Mouse (Mus musculus) embryo, embryonic 9.5 days (tissue): ENCODE data around the gene Tcp10c.
"Not testable (repeated sequence)": the region's sequence is repeated elsewhere in the genome, so short reads cannot be mapped to it uniquely, and the experiment has no call there.

Experiments used
- DNase-seq: peaks from one replicate; pipeline ENCODE4 v3.0.0-alpha.2; 2017; ENCODE audit errors: extremely low spot score

Gene Tcp10c

DNA sequence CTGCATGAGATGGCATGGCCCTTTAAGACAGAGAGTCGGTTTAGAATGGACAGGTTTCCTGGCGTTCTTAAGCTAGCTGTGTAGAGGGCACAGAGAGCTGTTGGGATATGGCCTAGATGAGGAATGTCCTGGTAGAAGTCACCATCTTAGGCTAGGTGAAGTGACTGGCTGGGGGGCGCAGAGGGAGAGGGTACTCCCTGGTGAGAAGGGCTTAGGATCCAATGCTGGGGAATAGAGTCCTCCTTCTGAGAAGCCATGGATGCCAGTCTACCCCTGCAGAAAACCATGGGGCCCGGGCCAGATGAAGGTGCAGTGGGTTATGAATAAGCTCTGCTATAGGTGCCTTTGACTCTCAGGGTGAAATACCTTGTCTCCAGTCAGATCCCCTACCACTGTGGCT lies at the start of gene Tcp10c:
Tcp10c (plus strand) TSS at position 52 of the 400 bp plus-strand sequence.
- not testable (repeated sequence) for DNase-seq

GRCm38 (mm10) chr17:13307852-13308251 lies 46.5 kb upstream of the Tcp10c start:
- not testable (repeated sequence) for DNase-seq

- DNase-seq = not testable (repeated sequence)
Measured at GRCm38 (mm10) chr17:13308344-13308743, 46.0 kb upstream of the Tcp10c start.

DNA sequence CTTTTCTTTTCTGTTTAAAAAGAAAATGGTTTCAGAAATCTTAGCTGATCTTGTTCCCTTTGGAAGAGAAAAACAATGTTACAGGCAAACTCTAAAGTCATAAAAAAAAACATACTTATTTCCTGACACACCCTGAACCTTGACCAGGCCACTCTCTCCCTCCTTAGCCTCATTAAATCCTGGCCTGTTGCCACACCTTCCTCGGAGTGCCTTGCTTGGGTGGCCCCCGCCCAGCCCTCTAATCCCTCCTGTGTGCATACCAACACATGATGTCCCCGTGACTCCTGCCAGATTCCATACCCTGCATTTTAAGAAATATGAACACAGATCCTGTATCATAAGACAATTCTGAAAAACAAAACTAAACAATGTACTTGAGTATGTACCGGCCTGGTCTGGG lies 45.6 kb upstream of the Tcp10c start:
- DNase-seq = not testable (repeated sequence)

DNA sequence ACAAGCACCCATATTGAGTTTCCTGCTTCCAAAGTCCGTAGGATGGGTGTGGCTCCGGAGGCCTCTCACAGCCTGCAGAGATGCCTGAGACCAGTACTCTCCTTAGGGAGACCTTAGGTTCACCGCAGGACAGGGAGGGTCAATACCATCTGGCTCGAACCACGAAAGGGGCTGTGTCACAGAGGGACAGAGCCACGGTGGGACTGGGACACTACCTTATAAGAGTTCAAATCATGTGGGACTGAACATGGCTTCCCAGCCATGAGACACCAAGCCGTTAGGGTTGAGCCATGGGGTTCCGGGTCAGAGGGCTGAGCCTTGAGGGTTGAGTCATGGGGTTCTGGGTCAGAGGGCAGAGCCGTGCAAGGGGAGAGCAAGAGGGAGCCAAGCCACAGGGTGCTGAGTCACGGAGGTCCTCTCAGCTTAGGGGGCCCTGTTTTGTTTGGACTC lies 45.2 kb upstream of the Tcp10c start:
- DNase-seq = not testable (repeated sequence)

DNA sequence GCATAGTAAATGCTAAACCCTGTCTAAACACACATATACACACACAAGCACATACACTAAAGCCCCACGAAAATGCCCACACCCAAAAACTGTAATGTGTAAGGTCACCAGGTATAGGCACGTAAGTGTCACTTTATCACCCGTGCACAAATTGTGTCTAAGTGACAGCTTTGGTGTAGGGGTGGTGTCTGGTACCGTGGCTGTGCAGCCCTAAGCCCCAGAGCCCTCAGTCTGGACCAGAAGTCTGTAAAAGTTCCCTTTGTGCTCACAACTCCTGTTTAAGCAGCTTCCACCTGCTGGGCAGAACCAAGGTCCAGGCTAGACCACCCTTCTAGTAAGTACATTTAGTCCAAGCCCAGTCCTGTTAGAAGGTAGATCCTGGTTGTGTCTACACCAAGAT lies 24.4 kb upstream of the Tcp10c start:
- DNase-seq = not testable (repeated sequence)

- DNase-seq = not testable (repeated sequence)
Measured at GRCm38 (mm10) chr17:13331179-13331578, 23.2 kb upstream of the Tcp10c start.

- DNase-seq = not testable (repeated sequence)
Measured at GRCm38 (mm10) chr17:13332496-13332895, 21.9 kb upstream of the Tcp10c start.

GRCm38 (mm10) chr17:13336979-13337749 lies 17.2 kb upstream of the Tcp10c start:
- DNase-seq = peak; percentile 15

DNA sequence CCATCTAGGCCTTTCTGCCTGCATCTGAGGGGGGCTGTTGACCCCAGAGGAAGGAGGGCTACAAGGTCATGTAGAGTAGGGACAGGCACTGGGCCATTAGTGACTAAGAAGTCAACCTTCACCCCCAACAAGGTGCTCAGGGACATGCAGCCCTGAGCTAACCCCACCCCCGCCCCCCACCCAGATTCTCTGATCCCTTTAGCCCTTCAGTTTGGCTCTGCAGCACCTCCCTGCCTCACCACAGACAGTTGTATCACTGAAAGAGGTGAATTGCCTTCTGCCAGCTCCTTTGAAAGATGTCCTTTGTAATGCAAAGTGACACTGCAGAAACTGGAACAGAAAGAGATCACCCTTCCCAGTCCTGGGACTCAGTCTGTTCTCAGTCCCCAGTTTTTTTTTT lies 16.4 kb upstream of the Tcp10c start:
- DNase-seq = not testable (repeated sequence)

DNA sequence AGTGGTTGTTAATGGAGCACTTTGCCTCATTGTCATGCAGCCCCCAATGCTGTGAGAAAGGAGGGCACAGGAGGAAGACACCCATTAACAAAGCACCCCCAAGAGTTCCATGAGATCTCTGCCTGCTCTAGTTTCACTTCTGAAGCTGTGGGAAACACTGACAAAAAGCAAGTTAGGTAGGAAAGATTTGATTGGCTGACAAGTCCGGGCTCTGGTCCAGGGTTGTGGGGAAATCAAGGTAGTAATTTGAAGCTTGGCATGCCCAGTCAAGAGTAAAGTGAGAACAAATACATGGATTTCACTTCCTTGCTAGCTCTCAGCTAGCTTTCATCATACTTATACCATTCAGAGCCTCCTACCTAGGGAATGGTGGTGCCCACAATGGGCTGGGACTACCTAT lies 14.3 kb upstream of the Tcp10c start:
- DNase-seq = not testable (repeated sequence)

GRCm38 (mm10) chr17:13345923-13346322 lies 8.4 kb upstream of the Tcp10c start:
- not testable (repeated sequence) for DNase-seq

DNA sequence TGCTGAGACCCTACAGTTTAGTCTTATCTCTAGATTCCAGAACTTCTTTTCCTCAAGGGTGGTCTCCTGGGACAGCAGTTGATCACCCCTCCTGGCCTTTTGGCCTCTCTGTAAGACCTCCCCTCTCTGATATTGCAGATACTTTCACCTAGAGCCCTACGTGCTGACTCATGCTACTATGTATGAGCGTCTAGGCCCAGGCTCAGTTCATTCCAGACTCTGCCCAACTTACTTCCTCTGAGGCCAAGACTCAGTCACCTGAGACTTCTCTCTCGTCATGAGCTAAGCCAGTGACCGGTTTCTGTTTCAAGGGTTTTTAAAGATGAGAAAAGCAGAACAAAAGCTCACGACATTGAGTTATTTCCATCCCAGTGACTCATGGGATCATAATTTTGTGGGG lies 4.8 kb upstream of the Tcp10c start:
- not testable (repeated sequence) for DNase-seq

GRCm38 (mm10) chr17:13353249-13353648 lies 1.1 kb upstream of the Tcp10c start:
- DNase-seq = not testable (repeated sequence)

- DNase-seq = not testable (repeated sequence)
Measured at GRCm38 (mm10) chr17:13362489-13362888, 8.1 kb downstream of the Tcp10c start.

GRCm38 (mm10) chr17:13363773-13364172 lies 9.4 kb downstream of the Tcp10c start:
- DNase-seq = not testable (repeated sequence)

DNA sequence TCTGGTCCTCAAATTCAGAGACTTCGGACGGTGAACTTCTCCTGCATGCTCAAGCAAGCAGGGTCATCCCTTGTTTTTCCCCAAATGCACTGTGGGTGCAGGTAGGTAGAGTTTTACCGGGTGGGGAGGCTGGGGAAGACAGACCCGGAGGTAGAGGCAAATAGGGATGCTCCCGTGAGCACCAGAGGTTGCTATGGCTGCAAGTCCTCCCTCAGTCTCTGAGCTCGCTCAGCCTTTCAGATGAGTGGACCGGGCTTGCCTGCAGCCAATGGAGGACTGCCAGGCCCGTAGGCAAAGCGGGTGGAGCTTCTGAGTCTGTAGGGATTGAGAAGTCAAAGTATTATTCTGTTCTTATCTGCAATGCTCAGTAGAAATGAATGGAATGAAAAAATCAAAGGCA lies 9.8 kb downstream of the Tcp10c start:
- DNase-seq = not testable (repeated sequence)

- DNase-seq = not testable (repeated sequence)
Measured at GRCm38 (mm10) chr17:13367181-13367580, 12.8 kb downstream of the Tcp10c start.

DNA sequence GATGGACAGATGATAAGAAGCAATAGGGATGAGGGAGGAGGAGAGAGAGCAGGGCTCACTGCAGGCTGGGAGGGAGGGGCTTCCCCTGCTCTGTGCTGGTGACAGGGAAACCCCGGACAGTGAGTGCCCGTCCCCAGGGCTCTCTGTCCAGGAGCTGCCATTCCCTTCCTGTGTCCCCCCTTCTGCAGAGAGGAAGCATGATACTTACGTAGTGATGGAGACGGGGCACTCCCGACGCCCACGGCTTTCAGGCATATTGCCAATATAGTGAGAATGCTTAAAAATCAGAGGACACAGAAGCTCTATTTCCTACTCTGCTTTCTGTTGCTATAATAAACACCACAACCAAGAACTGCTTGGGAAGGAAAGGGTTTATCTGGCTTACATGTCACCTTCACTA lies 14.3 kb downstream of the Tcp10c start:
- DNase-seq = not testable (repeated sequence)

DNA sequence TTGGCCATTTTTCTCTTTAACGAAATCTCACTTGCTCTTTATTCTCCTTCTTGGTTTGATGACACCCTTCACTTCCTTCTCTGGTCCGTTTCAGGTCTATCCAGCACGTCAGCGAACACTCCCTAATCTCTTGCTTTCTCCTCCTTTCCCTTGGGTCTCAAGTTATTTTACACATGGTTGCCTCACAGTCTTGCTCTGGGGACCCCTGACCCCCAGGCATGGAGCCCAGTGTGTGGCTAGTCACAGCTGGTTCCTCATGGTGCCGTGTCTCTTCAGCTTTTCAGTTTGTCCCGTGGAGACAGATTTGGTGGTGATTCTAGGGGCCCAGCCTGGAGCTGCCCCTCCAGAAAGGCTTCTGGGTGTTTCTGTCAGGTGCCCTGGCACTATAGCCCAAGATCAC lies 16.4 kb downstream of the Tcp10c start:
- DNase-seq = not testable (repeated sequence)

DNA sequence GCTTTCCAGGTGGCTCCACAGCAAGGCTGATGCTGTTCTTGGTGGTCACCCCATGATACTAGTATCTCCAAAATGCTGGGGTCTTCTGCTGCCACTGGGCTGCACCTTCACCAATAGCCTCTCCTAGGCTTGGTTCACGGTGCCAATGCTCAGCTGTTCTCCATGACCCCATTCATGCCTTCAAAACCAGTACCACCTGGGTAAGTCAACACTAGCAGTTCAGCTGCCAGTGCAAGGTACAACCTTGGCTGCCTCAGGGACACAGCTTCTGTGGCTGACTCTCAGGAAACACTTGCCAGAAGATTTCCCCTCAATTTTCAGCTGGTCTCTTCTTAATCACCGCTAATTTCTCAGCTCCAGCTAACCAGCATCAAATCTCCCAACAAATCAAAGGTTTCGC lies 24.0 kb downstream of the Tcp10c start:
- DNase-seq = not testable (repeated sequence)

- DNase-seq = not testable (repeated sequence)
Measured at GRCm38 (mm10) chr17:13379951-13380615, 25.7 kb downstream of the Tcp10c start.

DNA sequence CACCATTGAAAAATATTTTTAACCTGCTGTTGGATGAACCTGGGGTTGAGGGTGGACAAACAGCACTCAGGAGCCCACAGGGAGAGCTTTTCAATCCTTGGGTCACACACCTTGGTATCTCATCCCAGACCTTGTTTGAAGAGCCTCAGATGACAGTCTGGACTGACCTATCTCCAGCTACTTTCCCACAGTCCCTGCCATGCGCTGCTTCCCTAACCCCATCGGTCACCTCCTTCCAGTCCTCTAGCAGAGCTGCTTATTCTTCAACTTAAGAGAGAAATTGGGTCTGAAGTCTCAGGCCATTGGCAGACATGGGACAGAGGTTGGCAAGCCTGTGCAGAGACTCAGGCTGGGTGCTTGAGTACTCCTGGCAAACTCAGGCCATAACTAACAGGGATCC lies 26.9 kb downstream of the Tcp10c start:
- not testable (repeated sequence) for DNase-seq
